Mouse (Mus musculus) liver, adult (tissue): ENCODE data around the gene Gpatch2.

Experiments used
- GATA4 ChIP-seq: IDR thresholded peaks from 2 replicates; pipeline ENCODE4 v1.6.1; 2014; ENCODE audit warnings: mild to moderate bottlenecking, low read length; ENCODE audit not compliant: insufficient replicate concordance

The Gpatch2 gene

GRCm38 (mm10) chr1:187286924-187287323 is 71.6 kb downstream of the Gpatch2 start:
- TF ChIP-seq GATA4, result no peak

GRCm38 (mm10) chr1:187290186-187290585 is 74.9 kb downstream of the Gpatch2 start:
- TF ChIP-seq GATA4, result no peak

- TF ChIP-seq GATA4, result no peak
Measured at GRCm38 (mm10) chr1:187291480-187292394, 76.4 kb downstream of the Gpatch2 start.

GRCm38 (mm10) chr1:187292395-187292749 is 77.1 kb downstream of the Gpatch2 start:
- TF ChIP-seq GATA4, result no peak

GRCm38 (mm10) chr1:187293233-187293632 is 77.9 kb downstream of the Gpatch2 start:
- no peak for TF ChIP-seq GATA4

- TF ChIP-seq GATA4, result no peak
Measured at GRCm38 (mm10) chr1:187294522-187294921, 79.2 kb downstream of the Gpatch2 start.

- no peak for TF ChIP-seq GATA4
Measured at GRCm38 (mm10) chr1:187295038-187295559, 79.8 kb downstream of the Gpatch2 start.

GRCm38 (mm10) chr1:187295711-187296110 is 80.4 kb downstream of the Gpatch2 start:
- no peak for TF ChIP-seq GATA4

- no peak for TF ChIP-seq GATA4
Measured at GRCm38 (mm10) chr1:187299236-187299635, 83.9 kb downstream of the Gpatch2 start.

GRCm38 (mm10) chr1:187300626-187301025 is 85.3 kb downstream of the Gpatch2 start:
- no peak for TF ChIP-seq GATA4

- no peak for TF ChIP-seq GATA4
Measured at GRCm38 (mm10) chr1:187303221-187303620, 87.9 kb downstream of the Gpatch2 start.

GRCm38 (mm10) chr1:187307335-187307734 is 92.0 kb downstream of the Gpatch2 start:
- TF ChIP-seq GATA4, result no peak

GRCm38 (mm10) chr1:187308523-187308922 is 93.2 kb downstream of the Gpatch2 start:
- no peak for TF ChIP-seq GATA4

- TF ChIP-seq GATA4, result no peak
Measured at GRCm38 (mm10) chr1:187311122-187311521, 95.8 kb downstream of the Gpatch2 start.

GRCm38 (mm10) chr1:187313323-187313722 is 98.0 kb downstream of the Gpatch2 start:
- no peak for TF ChIP-seq GATA4

GRCm38 (mm10) chr1:187313763-187314162 is 98.5 kb downstream of the Gpatch2 start:
- no peak for TF ChIP-seq GATA4
